Comparison of ENCODE assay signal across 8 mouse cellular contexts in the genomic region with DNA sequence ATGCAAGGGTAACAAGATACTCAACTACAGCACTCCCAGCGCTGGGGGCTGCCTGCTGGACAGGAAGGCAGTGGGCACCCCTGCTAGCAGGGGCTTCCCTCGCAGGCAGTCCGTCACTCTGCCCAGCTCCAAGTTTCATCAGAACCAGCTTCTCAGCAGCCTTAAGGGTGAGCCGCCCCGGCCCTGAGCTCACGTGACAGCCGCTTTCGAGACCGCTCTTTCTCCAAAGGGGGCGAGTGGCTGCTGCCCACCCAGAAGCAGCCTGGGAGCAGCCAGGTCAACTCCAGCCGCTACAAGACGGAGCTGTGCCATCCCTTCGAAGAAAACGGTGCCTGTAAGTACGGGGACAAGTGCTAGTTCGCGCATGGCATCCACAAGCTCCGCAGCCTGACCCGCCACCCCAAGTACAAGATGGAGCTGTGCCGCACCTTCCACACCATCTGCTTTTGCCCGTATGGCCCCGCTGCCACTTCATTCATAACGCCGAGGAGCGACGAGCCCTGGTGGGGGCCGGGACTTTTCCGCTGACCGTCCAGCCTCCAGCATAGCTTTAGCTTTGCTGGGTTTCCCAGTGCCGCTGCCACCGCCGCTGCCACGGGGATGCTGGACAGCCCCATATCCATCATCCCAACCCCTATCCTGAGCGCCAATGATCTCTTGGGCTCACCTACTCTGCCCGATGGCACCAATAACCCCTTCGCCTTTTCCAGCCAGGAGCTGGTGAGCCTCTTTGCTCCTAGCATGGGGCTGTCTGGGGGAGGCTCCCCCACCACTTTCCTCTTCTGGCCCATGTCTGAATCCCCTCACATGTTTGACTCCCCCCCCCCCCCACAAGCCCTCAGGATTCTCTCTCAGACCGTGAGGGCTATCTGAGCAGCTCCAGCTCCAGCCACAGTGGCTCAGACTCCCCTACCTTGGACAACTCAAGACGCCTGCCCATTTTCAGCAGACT. TPM values are rescaled to one million over a fixed set of nuclear protein-coding genes. Genes with fewer than 3 reads are reported as not detected.
DNase-seq lines count a peak whose midpoint lies in the region; ATAC-seq and TF ChIP-seq lines count a peak whose summit lies in the region.

No protein-coding gene starts in this region.

- peak overlapping the region; percentile 81 for H3K4me3 ChIP-seq in liver, adult 2 months (ENCODE audit: insufficient read depth, low read depth, low read length)
- H3K4me3 ChIP-seq in heart, embryonic 12.5 days: peak overlapping the region; percentile 52
- H3K4me3 ChIP-seq in midbrain, embryonic 14.5 days (replicated peaks; ENCODE audit: low read depth, low read length): peak overlapping the region; percentile 36

- peaks cover 4% of the 10 kb centered on the region; the same call in 1 of the 2 replicates for H3K9me3 ChIP-seq in heart, embryonic 12.5 days (replicated peaks)
- no peaks in the 10 kb centered on the region for H3K9me3 ChIP-seq in midbrain, embryonic 14.5 days (ENCODE audit: control insufficient read depth, low read length)

- H3K9ac ChIP-seq in liver, adult 2 months (ENCODE audit: low read depth, low read length): peak overlapping the region; percentile 62
- H3K9ac ChIP-seq in heart, embryonic 12.5 days: peak overlapping the region; percentile 60
- H3K9ac ChIP-seq in midbrain, embryonic 14.5 days (replicated peaks; ENCODE audit: low read length): peak overlapping the region; percentile 20; the same call in 1 of the 2 replicates

- no peak for TF ChIP-seq POLR2A in liver, adult 2 months (IDR thresholded peaks at IDR 0.05; ENCODE audit: extremely low read depth, insufficient read depth, low read length)

- H3K27ac ChIP-seq in liver, adult 2 months (replicated peaks; ENCODE audit: insufficient read depth, low read depth, low read length): no peak overlapping the region
- H3K27ac ChIP-seq in heart, embryonic 12.5 days (ENCODE audit: poor library complexity, severe bottlenecking): no peak overlapping the region
- no peak overlapping the region for H3K27ac ChIP-seq in midbrain, embryonic 14.5 days (replicated peaks; ENCODE audit: low read depth, low read length)

- no peak for TF ChIP-seq CTCF in liver, adult 2 months (IDR thresholded peaks at IDR 0.05; ENCODE audit: low read depth, low read length)

- intact Hi-C loops in left cerebral cortex, postnatal 4 days (cut with DNase I): no loop called here

- no peaks in the 10 kb centered on the region for H3K79me2 ChIP-seq in liver, adult 2 months (ENCODE audit: control insufficient read depth, insufficient read depth, low read length)

- H3K36me3 ChIP-seq in liver, adult 2 months (ENCODE audit: control insufficient read depth, insufficient read depth, low read length): no peaks in the 10 kb centered on the region
- H3K36me3 ChIP-seq in heart, embryonic 12.5 days: no peaks in the 10 kb centered on the region
- no peaks in the 10 kb centered on the region for H3K36me3 ChIP-seq in midbrain, embryonic 14.5 days (ENCODE audit: control insufficient read depth, insufficient read depth, low read length)

- no peaks in the 10 kb centered on the region for H3K27me3 ChIP-seq in liver, adult 2 months (ENCODE audit: control insufficient read depth, insufficient read depth, low read length)
- H3K27me3 ChIP-seq in heart, embryonic 12.5 days (replicated peaks): no peaks in the 10 kb centered on the region
- H3K27me3 ChIP-seq in midbrain, embryonic 14.5 days (ENCODE audit: control insufficient read depth, insufficient read depth, low read length): no peaks in the 10 kb centered on the region

- WGBS in liver, adult 2 months: 3% methylated on average over 37 of the region's 38 CpGs
- WGBS in heart, embryonic 12.5 days: 11% methylated on average over 38 of the region's 38 CpGs
- 25% methylated on average over 38 of the region's 38 CpGs for WGBS in midbrain, embryonic 14.5 days

- peak overlapping the region; percentile 87 for H3K4me2 ChIP-seq in heart, embryonic 12.5 days
- peak overlapping the region; percentile 63 for H3K4me2 ChIP-seq in midbrain, embryonic 14.5 days (ENCODE audit: low read length)

- 0 out of 2 replicates have a peak, but pooled peaks have one; percentile 42 for ATAC-seq in heart, embryonic 12.5 days (ENCODE audit: insufficient number of reproducible peaks, low FRiP score)
- ATAC-seq in midbrain, embryonic 14.5 days (ENCODE audit: low FRiP score, low TSS enrichment): peak; percentile 67

- H3K4me1 ChIP-seq in liver, adult 2 months (ENCODE audit: control insufficient read depth, insufficient read depth, low read length): peaks cover 6% of the 10 kb centered on the region
- H3K4me1 ChIP-seq in heart, embryonic 12.5 days (replicated peaks): no peaks in the 10 kb centered on the region
- no peaks in the 10 kb centered on the region for H3K4me1 ChIP-seq in midbrain, embryonic 14.5 days (ENCODE audit: control insufficient read depth, insufficient read depth, low read length)

- DNase-seq in liver, adult 2 months (ENCODE audit: extremely low read depth, low read depth, low spot score): no peak
- DNase-seq in liver: no peak
- peak; percentile 13 to 18 for DNase-seq in cerebellum, postnatal 14 days
- peak; percentile 22 to 34 for DNase-seq in kidney, postnatal 4 days
- peak; percentile 29 for DNase-seq in midbrain, embryonic 14.5 days
- peak; percentile 3 to 9 for DNase-seq in thymus, postnatal 10 days (ENCODE audit: low spot score in 2 of 2)
- DNase-seq in left cerebral cortex, postnatal 4 days: no peak

RNA-seq across cellular contexts. Expression of a gene that starts 8.7 kb away (rescaled TPM):
- total RNA-seq in liver, adult 2 months (2014; rRNA removed): 15.8 and 17.6 TPM in 2 replicates
- 2.4 and 2.8 TPM in 2 replicates for polyA plus RNA-seq in liver, adult 2 months (2012; rRNA removed)
- polyA plus RNA-seq in heart, embryonic 12.5 days (2016; fragmentation: Nextera tagmentation; extraction: Ambion mirVana): 2.5 and 2.6 TPM in 2 replicates
- polyA plus RNA-seq in midbrain, embryonic 14.5 days (2014; fragmentation: Nextera tagmentation; extraction: Ambion mirVana): 10.6 and 10.8 TPM in 2 replicates
- 10 to 100 TPM; 27.6 to 32.2 TPM for total RNA-seq in left cerebral cortex, postnatal 4 days (2021)

RNA-seq across cellular contexts. Expression of a gene that starts 59.9 kb away (rescaled TPM):
- not detected in 2 replicates for total RNA-seq in liver, adult 2 months (2014; rRNA removed)
- polyA plus RNA-seq in liver, adult 2 months (2012; rRNA removed): not detected in 2 replicates
- not detected in 2 replicates for polyA plus RNA-seq in heart, embryonic 12.5 days (2016; fragmentation: Nextera tagmentation; extraction: Ambion mirVana)
- polyA plus RNA-seq in midbrain, embryonic 14.5 days (2014; fragmentation: Nextera tagmentation; extraction: Ambion mirVana): not detected in 2 replicates
- total RNA-seq in left cerebral cortex, postnatal 4 days (2021): not detected

Comparison
In these comparisons a context has a peak if more than half of its experiments do, and no peak if none do; other contexts are left out.
1. DNase-seq: peak in cerebellum, postnatal 14 days (2 of 2), kidney, postnatal 4 days (2 of 2), midbrain, embryonic 14.5 days (single experiment) and thymus, postnatal 10 days (2 of 2); none in liver, adult 2 months (single experiment), liver (single experiment) and left cerebral cortex, postnatal 4 days (single experiment).
2. Peak in every context shown above with its lines, with median percentiles within 50 percentile points of each other: H3K4me3 ChIP-seq and H3K9ac ChIP-seq.